Mouse (Mus musculus) adrenal gland (tissue): ENCODE measurements at regions not wholly inside any gene's neighbourhood (a gene's known extent, or its start where the extent isn't known, plus 50 kb on each side); places are given as distances from the start of the nearest gene placed in this dataset.

Source experiments
- intact Hi-C: fragments of 180-260 bp; cut with DNase I; formaldehyde crosslinking; loops from one replicate; pipeline ENCODE4 v1.15.1; 2025

- intact Hi-C loops, result no loop called here
Observed at GRCm38 (mm10) chr11:85966207-85966606, 80.0 kb downstream of the Tbx4 start.

GRCm38 (mm10) chr11:85970287-85970686 is 84.1 kb downstream of the Tbx4 start:
- intact Hi-C loops, result loop anchor here (10.0 kb wide), 1 partner anchor 495 kb away; no protein-coding TSS in a partner anchor

GRCm38 (mm10) chr11:85972385-85972784 is 86.2 kb downstream of the Tbx4 start:
- intact Hi-C loops, result loop anchor here (2.0 to 10.0 kb wide), 2 partner anchors 124 to 498 kb away; no protein-coding TSS in a partner anchor

GRCm38 (mm10) chr11:85973736-85974135 is 87.5 kb downstream of the Tbx4 start:
- intact Hi-C loops, result loop anchor here (2.0 to 10.0 kb wide), 2 partner anchors 125 to 499 kb away; no protein-coding TSS in a partner anchor

DNA sequence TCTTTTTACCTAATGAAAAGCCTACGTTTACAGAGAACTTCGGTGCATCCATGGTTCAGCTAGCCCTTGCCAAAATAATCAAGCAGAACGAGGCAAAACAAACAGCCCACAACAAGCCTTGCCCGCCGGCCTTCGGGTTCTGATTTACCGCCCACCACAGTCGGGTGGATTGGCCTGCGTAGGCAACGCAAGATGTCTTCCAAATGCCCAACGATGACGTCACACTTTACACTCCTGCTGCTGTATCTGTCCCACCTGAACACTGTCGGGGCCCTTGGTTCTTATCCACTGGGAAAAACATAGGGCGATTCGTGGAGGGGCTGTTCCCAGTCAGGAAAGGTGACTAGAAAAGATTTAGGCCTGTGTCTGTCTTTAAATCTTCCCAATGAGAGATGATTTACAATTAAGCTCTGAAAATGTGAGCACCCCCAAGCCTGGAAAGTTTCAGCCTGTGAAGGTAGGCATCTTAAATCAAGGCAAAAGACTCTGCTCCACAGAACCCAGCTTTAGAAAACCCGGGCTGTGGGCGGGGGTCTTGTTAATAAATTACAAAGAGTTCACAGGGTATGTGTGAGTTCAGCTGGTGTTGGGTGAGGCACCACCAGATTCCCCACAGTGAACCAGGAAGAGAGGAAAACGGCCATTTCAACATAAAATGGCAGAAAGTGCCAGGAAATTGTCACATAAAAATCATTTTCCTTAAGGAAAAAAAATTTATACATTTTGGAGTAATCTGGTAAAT is 90.6 kb downstream of the Tbx4 start:
- intact Hi-C loops, result loop anchor here (5.0 to 10.0 kb wide), 2 partner anchors 195 to 502 kb away; no protein-coding TSS in a partner anchor

DNA sequence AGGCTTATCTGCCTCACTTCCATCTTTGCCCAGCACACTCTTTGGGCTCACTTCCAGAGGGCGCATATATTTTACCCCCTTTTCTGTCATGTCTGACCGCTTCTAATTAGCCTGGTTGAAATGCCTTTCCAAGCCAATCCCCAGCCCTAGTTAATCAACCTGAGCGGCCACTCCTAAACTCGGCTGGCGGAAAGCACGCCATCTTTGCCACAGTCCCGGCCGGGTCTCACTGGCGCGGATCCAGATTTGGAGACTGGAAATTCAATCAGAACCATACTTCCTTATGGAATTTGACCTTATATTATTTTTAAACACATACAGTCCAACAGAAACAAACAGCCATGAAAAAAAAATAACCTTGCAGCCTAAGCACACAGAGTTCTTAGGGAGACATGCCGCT is 94.2 kb downstream of the Tbx4 start:
- intact Hi-C loops, result no loop called here

GRCm38 (mm10) chr11:85981561-85981960 is 95.3 kb downstream of the Tbx4 start:
- intact Hi-C loops, result no loop called here

- intact Hi-C loops, result no loop called here
Observed at GRCm38 (mm10) chr11:85986338-85986737, 100.1 kb downstream of the Tbx4 start.

GRCm38 (mm10) chr11:85987181-85987580 is 101.0 kb downstream of the Tbx4 start:
- intact Hi-C loops, result no loop called here

- intact Hi-C loops, result no loop called here
Observed at GRCm38 (mm10) chr11:85989536-85989935, 103.3 kb downstream of the Tbx4 start.

GRCm38 (mm10) chr11:85989940-85990493 is 103.8 kb downstream of the Tbx4 start:
- intact Hi-C loops, result loop anchor here (5.0 kb wide), 1 partner anchor 77 kb away; no protein-coding TSS in a partner anchor

GRCm38 (mm10) chr11:85995318-85996095 is 109.3 kb downstream of the Tbx4 start:
- intact Hi-C loops, result no loop called here

GRCm38 (mm10) chr11:85996686-85997085 is 110.5 kb downstream of the Tbx4 start:
- intact Hi-C loops, result no loop called here

DNA sequence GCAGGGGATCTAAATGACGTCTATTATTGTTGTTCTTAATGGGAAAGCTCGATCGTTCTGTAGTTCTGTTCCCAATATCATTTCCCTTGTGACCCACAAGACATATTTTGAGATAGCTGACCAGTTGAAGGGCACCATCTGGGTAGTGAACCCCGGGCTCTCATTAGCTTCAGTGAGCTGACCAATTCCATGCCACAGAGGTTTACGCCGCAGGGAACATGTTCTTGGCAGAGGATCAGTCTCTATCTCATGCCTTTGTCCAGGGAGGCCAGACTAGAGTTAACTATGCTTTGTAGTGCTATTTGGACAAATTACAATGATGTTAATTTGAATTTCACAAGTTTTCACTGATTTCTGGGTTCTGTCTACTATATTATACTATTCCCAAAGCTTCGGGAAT is 117.1 kb downstream of the Tbx4 start:
- intact Hi-C loops, result no loop called here

- intact Hi-C loops, result no loop called here
Observed at GRCm38 (mm10) chr11:86005284-86005683, 119.1 kb downstream of the Tbx4 start.

DNA sequence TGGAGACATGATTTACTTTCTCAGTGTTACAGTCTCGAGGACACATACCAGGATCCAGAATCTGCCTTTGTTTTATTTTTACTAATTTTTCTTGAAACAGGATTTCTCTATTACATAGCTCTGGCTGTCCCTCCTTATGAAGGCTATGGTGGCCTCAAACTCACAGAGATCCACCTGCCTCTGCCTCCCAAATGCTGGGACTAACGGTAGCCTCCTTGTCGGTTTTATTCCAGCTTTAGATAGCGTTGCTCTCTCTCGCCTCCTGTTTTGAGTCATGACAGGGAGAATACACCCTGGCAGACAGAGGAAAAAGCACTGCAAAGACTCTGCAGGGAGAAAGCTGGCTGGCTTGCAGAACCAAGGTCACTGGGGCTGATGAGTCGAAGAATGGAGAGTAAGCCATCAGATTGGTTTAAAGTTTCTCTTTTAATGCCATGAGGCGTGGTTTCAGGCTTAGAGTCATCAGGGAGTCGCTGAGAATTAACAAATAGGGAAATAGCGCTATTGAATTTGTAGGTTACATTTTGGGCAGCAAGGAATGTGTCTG is 119.8 kb downstream of the Tbx4 start:
- intact Hi-C loops, result no loop called here

DNA sequence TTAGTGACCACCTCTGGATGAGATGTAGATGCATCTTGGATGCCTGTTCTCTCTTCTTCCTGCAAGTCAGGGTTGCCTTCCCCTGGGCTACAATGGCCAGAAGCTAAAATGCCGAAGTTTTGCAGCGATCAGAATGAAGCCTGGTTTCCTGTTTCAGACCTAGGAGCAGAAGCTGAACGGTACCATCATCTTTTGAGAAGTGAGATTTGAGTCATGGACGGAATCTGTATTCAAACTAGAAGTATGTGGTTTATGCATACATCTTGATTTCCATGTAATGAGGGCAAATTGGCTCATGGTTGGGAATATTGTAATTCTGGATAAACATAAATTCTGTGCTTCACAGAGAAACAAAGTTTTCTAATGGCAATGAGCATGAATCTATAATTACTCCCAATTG is 120.6 kb downstream of the Tbx4 start:
- intact Hi-C loops, result no loop called here
